Mouse (Mus musculus): ENCODE data around the gene Il9.

GRCm38 (mm10) chr13:56500636-56501035, 18.6 kb upstream of the Il9 start:
- TF ChIP-seq CTCF (IDR thresholded peaks at IDR 0.05; ENCODE audit: low read depth, low read length) (no peak), POLR2A (IDR thresholded peaks at IDR 0.05; ENCODE audit: extremely low read depth, insufficient read depth, low read length) (no peak)

All from liver, adult 2 months (tissue).